Mouse (Mus musculus) myocyte (in vitro differentiated cells): ENCODE measurements at regions not wholly inside any gene's neighbourhood (a gene's known extent, or its start where the extent isn't known, plus 50 kb on each side); places are given as distances from the start of the nearest gene placed in this dataset.

ENCODE experiments used
- CEBPB ChIP-seq: IDR thresholded peaks from 2 replicates; pipeline ENCODE4 v1.6.1; 2011; ENCODE audit warnings: mild to moderate bottlenecking, moderate library complexity; ENCODE audit not compliant: poor library complexity, insufficient read depth, severe bottlenecking
- E2F4 ChIP-seq: IDR thresholded peaks from one replicate; pipeline ENCODE4 v1.6.1; 2011; ENCODE audit warnings: mild to moderate bottlenecking, control low read depth, moderate library complexity; ENCODE audit not compliant: insufficient read depth
- MAX ChIP-seq: IDR thresholded peaks from one replicate; pipeline ENCODE4 v1.6.1; 2011; ENCODE audit warnings: low read depth, mild to moderate bottlenecking, control low read depth
- MYOD1 ChIP-seq, 3 experiments: IDR thresholded peaks; one replicate each; pipeline ENCODE4 v1.6.1; 2011; ENCODE audit warnings: control low read depth in 2 of 3, low read depth in 2 of 3, mild to moderate bottlenecking in 2 of 3, moderate library complexity in 1 of 3; ENCODE audit not compliant: insufficient read length in 2 of 3, control insufficient read depth in 1 of 3
- MYOG ChIP-seq, 3 experiments: IDR thresholded peaks; one replicate each; pipeline ENCODE4 v1.6.1; 2011; ENCODE audit warnings: control low read depth in 2 of 3, low read depth in 2 of 3, mild to moderate bottlenecking in 2 of 3; ENCODE audit not compliant: insufficient read length in 2 of 3, control insufficient read depth in 1 of 3, insufficient read depth in 1 of 3
- POLR2A ChIP-seq: IDR thresholded peaks from one replicate; pipeline ENCODE4 v1.6.1; 2011; ENCODE audit warnings: low read depth, mild to moderate bottlenecking, control low read depth, moderate library complexity; ENCODE audit not compliant: insufficient read length
- POLR2AphosphoS2 ChIP-seq: IDR thresholded peaks from one replicate; pipeline ENCODE4 v1.6.1; 2011; ENCODE audit warnings: low read depth, control low read depth; ENCODE audit not compliant: insufficient read length
- REST ChIP-seq: IDR thresholded peaks from one replicate; pipeline ENCODE4 v1.6.1; 2011; ENCODE audit warnings: mild to moderate bottlenecking, control low read depth, moderate library complexity; ENCODE audit not compliant: insufficient read depth, insufficient read length
- TCF12 ChIP-seq: IDR thresholded peaks from one replicate; pipeline ENCODE4 v1.6.1; 2011; ENCODE audit warnings: mild to moderate bottlenecking, control low read depth; ENCODE audit not compliant: poor library complexity, insufficient read depth, severe bottlenecking
- TCF3 ChIP-seq: IDR thresholded peaks from one replicate; pipeline ENCODE4 v1.6.1; 2011; ENCODE audit warnings: low read depth, control low read depth; ENCODE audit not compliant: insufficient read length
- USF1 ChIP-seq: IDR thresholded peaks from one replicate; pipeline ENCODE4 v1.6.1; 2011; ENCODE audit warnings: low read depth, mild to moderate bottlenecking, control low read depth, moderate library complexity

- TF ChIP-seq POLR2AphosphoS2 (no peak), POLR2A (no peak), MYOG (IDR thresholded peaks at IDR 0.05; ENCODE audit: control insufficient read depth in 1 of 3, insufficient read depth in 1 of 3, insufficient read length in 2 of 3, low read depth in 2 of 3) (no peak), CEBPB (no peak), MAX (no peak), TCF12 (no peak), MYOD1 (IDR thresholded peaks at IDR 0.05; ENCODE audit: control insufficient read depth in 1 of 3, insufficient read length in 2 of 3, low read depth in 2 of 3) (no peak), E2F4 (no peak), REST (no peak), USF1 (no peak), TCF3 (no peak)
Observed at GRCm38 (mm10) chr1:60829849-60830248, 57.0 kb upstream of the Ctla4 start.
